Mouse (Mus musculus) thymus, postnatal 14 days (tissue): ENCODE results near the gene Pkp4.

Experiments used
- DNase-seq: peaks from one replicate; pipeline ENCODE4 v3.0.0; 2021

Pkp4 gene

DNA sequence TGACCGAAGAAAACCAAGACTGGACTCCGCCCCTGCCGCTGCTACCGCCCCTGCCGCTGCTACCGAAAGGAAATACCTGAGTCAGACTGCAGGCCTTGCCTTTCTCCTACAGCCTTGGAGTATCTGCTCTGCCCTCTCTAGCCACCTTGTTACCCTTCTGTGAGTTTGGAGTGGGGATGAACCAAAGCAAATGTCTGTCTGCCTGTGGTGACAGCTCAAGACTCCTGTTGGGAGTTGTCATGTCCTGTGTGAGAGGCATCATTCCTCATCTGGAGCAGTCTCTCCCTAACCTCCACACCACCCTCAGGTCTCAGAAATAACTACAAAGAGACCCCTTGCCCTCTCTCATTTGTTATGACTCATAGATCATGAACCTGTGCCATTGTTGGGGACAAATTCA lies 122.3 kb downstream of the Pkp4 start:
- no peak for DNase-seq

DNA sequence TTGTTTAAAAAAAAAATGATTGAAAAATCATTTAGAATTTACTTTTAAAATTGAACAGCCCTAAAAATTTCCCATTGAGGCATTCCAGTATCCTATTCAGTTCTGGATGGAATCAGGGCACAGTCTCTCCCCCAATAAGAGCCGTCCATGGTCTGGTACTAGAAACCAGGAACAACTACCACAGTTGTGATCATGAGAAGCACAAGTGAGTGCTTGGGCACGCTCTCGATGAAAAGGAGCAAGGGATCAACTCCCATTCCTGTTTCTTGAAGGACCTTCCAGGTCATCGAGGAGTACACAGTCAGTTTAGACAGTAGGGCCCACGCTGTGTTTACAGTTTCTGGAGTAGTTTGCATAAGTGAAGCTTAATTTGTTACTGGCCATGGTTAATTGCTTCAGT lies 123.6 kb downstream of the Pkp4 start:
- no peak for DNase-seq

DNA sequence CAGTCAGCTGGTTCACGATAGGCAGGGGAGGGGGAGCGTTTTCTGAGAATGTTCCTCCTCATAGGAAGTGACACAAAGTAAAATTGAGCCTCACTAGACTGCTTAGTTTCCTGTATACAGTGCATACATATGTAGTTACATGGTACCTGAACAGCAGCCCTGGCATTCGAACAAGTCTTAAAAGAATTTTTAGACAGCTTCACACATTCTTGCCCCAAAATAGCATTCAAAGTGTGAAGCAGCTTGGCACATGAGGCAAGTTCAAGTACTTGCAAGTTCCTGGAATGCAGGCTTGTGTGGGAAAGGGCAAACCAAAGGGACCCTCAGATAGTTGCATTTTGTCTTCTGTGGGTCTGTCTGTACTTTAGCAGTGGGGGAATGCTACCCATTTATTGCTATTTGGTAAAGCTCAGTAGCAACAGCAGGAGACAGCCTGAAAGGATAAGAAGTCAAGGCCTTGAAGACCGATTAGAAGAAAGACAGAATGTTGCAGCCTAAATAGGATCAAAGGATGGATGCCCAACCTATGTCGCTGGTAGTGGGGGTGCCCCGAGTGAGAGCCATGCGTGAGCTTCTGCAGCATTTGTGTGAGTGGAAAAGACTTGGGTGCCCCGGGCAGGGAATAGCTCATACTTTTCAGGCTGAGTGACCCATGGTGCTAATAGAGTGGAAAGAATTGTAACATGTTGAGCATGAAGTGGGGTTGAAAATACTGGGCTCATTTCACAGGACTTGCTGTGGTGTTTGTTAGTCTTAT lies 124.3 kb downstream of the Pkp4 start:
- DNase-seq = no peak

DNA sequence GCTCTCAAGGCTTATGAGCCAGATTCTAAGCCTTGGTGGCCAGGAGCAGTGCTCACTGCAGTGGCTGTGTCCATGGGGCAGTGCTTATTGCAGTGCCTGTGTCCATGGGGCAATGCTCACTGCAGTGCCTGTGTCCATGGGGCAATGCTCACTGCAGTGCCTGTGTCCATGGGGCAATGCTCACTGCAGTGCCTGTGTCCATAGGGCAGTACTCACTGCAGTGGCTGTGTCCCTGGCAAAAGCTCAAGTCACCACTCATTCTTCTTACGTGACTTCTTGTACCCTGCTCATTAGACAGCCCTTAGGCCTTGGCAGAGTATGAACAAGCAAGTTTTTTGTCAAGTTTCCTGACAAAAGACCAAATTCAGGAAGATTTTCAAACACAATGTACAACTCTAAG lies 124.9 kb downstream of the Pkp4 start:
- no peak for DNase-seq

- DNase-seq = no peak
Observed at GRCm38 (mm10) chr2:59286247-59286646, 125.6 kb downstream of the Pkp4 start.

DNA sequence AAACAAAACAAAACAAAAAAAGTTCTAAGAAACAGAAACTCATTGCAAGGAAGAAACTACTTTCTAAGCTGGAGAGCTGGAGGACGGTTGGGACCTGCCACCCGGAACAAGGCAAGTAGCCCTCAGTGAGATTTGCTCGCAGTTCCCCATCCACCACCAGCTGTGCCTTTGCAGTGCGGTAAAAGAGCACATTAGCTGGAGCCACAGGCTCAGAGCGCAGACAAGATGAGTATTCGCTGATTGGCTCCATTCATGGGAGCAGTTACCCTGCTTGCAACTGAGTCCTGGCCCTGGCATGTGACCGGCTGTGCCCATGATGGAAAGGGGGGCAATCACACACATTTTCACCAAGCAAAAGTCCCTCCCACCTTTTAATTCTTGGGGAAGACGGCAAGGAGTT lies 127.0 kb downstream of the Pkp4 start:
- DNase-seq = no peak

GRCm38 (mm10) chr2:59289411-59289810 lies 128.8 kb downstream of the Pkp4 start:
- DNase-seq = no peak

DNA sequence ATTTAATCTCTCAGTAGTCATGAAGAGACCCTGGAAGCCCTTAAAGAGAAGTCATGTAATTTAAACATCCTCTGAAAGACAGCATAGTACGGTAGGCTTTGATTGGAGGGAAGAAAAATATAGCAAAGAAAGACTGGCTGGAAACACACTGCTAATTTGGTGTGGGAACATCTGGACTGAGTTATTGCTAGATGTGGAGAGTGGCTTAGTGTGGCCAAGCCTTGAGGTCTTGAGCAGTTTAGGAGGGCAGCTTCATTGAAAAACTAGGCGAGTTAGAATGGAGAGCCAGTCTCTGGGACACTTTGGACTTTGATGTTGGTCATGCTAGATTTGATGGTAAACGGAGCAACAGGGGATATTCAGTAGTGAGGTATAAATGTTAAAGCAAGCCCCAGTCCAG lies 129.7 kb downstream of the Pkp4 start:
- no peak for DNase-seq

GRCm38 (mm10) chr2:59299831-59300230 lies 139.2 kb downstream of the Pkp4 start:
- DNase-seq = no peak

DNA sequence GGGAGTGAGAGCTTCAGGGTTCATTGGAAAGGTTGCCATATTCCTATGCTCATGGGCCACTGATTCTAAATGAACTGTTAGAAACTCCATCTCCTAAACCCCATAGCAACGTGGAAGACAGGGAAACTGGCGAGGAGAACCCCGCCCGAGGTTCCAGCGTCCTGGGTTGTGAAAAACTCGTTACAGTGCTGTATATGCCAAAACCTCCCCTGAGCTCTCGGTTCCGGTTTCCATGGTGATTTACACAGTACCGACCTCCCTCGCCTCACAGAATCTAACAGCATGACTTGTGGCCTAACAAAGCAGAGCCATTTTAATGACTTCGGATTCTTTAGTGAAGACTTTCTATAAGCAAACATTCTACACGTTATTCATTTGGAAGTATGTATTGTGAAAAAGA lies 141.0 kb downstream of the Pkp4 start:
- no peak for DNase-seq

DNA sequence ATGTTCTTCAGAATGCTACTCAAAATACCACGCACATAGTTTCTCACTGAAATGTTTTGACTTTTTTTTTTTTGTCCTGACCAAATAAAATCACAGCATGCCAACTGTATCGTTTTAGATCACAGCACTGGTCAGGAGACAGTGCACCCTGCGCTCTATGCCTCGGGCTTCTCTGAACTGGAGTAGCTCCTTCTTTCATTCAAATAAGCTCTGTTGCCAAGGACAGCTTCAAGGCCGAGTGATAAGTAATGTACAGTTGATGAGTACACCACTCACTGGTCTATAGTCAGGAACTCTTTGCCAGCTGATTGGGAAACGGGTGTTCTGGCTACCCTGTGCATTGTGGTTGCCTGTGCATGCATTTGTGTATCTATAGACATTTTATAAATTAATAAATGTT lies 141.8 kb downstream of the Pkp4 start:
- no peak for DNase-seq

GRCm38 (mm10) chr2:59303530-59304063 lies 142.9 kb downstream of the Pkp4 start:
- no peak for DNase-seq

DNA sequence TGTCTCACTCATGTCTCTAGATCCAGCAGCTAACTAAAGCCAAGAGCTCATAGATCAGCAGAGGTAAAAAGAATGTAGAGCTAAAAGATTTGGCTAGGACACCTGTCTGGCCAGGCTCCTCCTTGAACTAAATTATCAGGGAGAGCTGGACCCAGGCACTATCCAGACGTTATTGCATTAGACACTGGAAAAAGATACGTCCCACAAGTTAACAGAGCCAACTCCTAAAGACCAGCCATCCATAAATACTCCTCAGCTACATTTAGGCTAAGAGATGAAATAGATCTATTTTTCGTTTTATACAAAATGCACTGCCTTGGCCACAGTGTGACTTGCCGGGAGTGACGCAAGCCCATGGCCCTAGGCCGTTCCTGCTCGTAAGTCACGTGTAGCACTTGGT lies 146.7 kb downstream of the Pkp4 start:
- DNase-seq = no peak

GRCm38 (mm10) chr2:59308055-59308454 lies 147.4 kb downstream of the Pkp4 start:
- no peak for DNase-seq

DNA sequence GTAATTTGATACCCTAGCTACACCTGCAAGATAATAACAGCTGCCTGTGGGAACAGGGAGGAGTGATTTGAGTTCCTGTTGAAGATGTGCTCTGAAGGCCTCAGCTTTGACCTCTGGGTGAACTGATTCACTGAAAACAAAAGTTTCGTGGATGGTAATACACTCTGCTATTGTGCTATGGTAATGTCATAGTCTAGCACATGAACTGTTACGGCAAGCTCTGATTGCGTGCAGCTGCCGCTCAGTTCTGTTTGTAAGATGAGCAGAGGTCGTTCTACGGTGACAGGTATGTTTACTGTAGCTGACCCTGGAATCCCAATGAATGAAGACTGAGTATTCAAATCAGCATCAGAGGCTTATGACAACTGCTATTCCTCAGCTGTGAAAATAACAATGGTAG lies 152.6 kb downstream of the Pkp4 start:
- no peak for DNase-seq

- DNase-seq = no peak
Observed at GRCm38 (mm10) chr2:59318631-59319030, 158.0 kb downstream of the Pkp4 start.

GRCm38 (mm10) chr2:59327946-59328345 lies 167.3 kb downstream of the Pkp4 start:
- DNase-seq = no peak

DNA sequence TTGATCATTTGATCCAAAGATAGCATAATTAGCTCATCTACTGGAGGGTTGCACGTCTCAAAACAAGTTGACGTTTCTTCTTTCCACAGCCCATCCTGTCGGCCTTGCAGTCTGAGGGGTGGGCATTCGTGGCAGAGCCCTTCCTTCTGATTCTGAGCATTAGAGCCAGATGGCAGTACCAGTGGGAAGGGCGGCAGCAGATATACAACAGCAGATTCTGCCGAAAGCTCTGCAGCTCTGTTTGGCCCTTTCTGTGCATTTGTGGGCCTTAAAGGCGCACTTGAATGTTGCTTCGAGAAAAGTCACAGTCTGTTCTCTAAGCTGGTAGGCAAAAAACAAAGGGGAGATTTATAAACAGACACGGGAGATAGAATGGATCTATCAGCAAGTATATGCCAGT lies 170.4 kb downstream of the Pkp4 start:
- no peak for DNase-seq

DNA sequence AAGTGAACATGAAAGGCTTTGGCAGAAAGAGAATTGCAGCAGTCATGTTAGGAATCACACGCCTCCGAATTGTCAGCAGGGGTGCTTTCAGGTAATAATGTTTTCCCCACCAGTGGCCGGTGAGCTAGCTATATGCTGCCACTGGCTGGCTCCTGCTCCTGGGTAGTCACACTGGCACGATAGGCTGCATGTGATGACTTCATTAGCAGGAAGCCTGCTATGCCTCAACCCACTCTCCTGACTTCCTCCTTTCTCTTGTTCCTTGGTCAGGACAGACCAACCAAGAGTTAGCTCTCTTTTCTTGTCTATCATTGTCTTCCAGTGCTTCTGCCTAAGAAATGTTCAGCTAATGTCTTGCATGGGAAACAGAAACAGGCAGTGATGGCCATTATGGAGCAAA lies 171.9 kb downstream of the Pkp4 start:
- DNase-seq = no peak

- DNase-seq = no peak
Observed at GRCm38 (mm10) chr2:59338501-59338900, 177.9 kb downstream of the Pkp4 start.

DNA sequence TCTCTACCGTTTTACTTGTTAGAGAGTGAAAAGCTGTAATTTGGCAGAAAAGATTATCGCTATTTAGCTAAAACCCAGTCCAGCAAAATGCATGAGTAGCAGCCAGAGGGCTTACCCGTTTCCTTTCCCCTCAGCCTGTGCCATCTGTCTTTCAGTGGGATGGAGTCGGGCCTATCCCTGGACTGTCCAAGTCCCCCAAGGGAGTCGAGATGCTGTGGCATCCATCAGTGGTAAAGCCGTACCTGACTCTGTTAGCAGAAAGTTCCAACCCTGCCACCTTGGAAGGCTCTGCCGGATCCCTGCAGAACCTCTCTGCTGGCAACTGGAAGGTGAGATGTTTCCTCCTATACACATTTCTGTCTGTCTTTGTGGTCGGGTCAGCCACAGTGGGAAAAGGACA lies 178.3 kb downstream of the Pkp4 start:
- DNase-seq = no peak

GRCm38 (mm10) chr2:59339776-59340539 lies 179.3 kb downstream of the Pkp4 start:
- no peak for DNase-seq

GRCm38 (mm10) chr2:59340878-59341277 lies 180.2 kb downstream of the Pkp4 start:
- DNase-seq = no peak

GRCm38 (mm10) chr2:59342591-59343210 lies 182.1 kb downstream of the Pkp4 start:
- DNase-seq = no peak
